Mouse (Mus musculus) megakaryocyte, embryonic 14.5 days (primary cell): ENCODE data around the gene Fos. TPM values are rescaled to one million over a fixed set of nuclear protein-coding genes. Genes with fewer than 3 reads are reported as not detected.
A peak's percentile ranks its signal among the peaks of the same experiment; 100 is the strongest.

Experiments used
- H3K27me3 ChIP-seq: replicated peaks from 2 replicates; pipeline ENCODE3; 2012; ENCODE audit warnings: inconsistent platforms
- H3K36me3 ChIP-seq: replicated peaks from 2 replicates; pipeline ENCODE3; 2012; ENCODE audit warnings: low read length, inconsistent platforms, mixed read lengths
- H3K4me1 ChIP-seq: 2 replicates; pipeline ENCODE4 v1.6.1; 2012; ENCODE audit warnings: inconsistent platforms
- H3K4me3 ChIP-seq: replicated peaks from 2 replicates; pipeline ENCODE3; 2012; ENCODE audit warnings: moderate library complexity, mild to moderate bottlenecking, inconsistent platforms
- H3K9me3 ChIP-seq: 2 replicates; pipeline ENCODE4 v1.6.1; 2012; ENCODE audit warnings: inconsistent platforms
- FLI1 ChIP-seq: IDR thresholded peaks from 2 replicates; pipeline ENCODE4 v1.6.1; 2012; ENCODE audit warnings: low read length, inconsistent platforms, mixed read lengths
- GATA1 ChIP-seq: IDR thresholded peaks from 3 replicates; pipeline ENCODE4 v1.6.1; 2012; ENCODE audit warnings: mixed read lengths, low read length, inconsistent platforms, borderline replicate concordance
- polyA plus RNA-seq: library from polyadenylated mRNA; stranded (reverse); fragments of >175 nt; gene quantifications from 2 replicates; pipeline ENCODE4 v1.2.3, GENCODE M21; 2012; ENCODE audit warnings: low replicate concordance; ENCODE audit not compliant: insufficient read depth

Fos gene
- polyA plus RNA-seq, 1 experiment, result 223 TPM

- no peaks in the 10 kb centered on the region for H3K36me3 ChIP-seq
- H3K27me3 ChIP-seq, result peaks cover 47% of the 10 kb centered on the region
- H3K4me1 ChIP-seq, result peaks cover 13% of the 10 kb centered on the region
- no peaks in the 10 kb centered on the region for H3K9me3 ChIP-seq
- H3K4me3 ChIP-seq, result no peak overlapping the region
- TF ChIP-seq FLI1, result no peak
- TF ChIP-seq GATA1, result no peak
Measured at GRCm38 (mm10) chr12:85443456-85443855, 30.2 kb upstream of the Fos start.

- peaks cover 41% of the 10 kb centered on the region for H3K27me3 ChIP-seq
- no peaks in the 10 kb centered on the region for H3K9me3 ChIP-seq
- no peaks in the 10 kb centered on the region for H3K36me3 ChIP-seq
- TF ChIP-seq FLI1 (no peak), GATA1 (no peak)
- peaks cover 13% of the 10 kb centered on the region for H3K4me1 ChIP-seq
- H3K4me3 ChIP-seq, result peak overlapping the region; percentile 87
Measured at GRCm38 (mm10) chr12:85444646-85445045, 29.0 kb upstream of the Fos start.

GRCm38 (mm10) chr12:85447009-85447408, 26.7 kb upstream of the Fos start:
- H3K27me3 ChIP-seq, result peaks cover 42% of the 10 kb centered on the region
- no peak for TF ChIP-seq FLI1
- TF ChIP-seq GATA1, result no peak

GRCm38 (mm10) chr12:85447490-85447889, 26.2 kb upstream of the Fos start:
- Histone ChIP-seq H3K36me3 (no peaks in the 10 kb centered on the region), H3K4me3 (no peak overlapping the region), H3K9me3 (no peaks in the 10 kb centered on the region), H3K4me1 (peaks cover 25% of the 10 kb centered on the region), H3K27me3 (peaks cover 43% of the 10 kb centered on the region)
- TF ChIP-seq FLI1, result no peak
- no peak for TF ChIP-seq GATA1

More at GRCm38 (mm10) chr12:85447009-85447408, 26.7 kb upstream of the Fos start:
- H3K4me3 ChIP-seq, result no peak overlapping the region
- H3K36me3 ChIP-seq, result no peaks in the 10 kb centered on the region
- H3K9me3 ChIP-seq, result no peaks in the 10 kb centered on the region
- H3K4me1 ChIP-seq, result peaks cover 20% of the 10 kb centered on the region

- Histone ChIP-seq H3K9me3 (no peaks in the 10 kb centered on the region), H3K36me3 (no peaks in the 10 kb centered on the region), H3K4me1 (peaks cover 30% of the 10 kb centered on the region), H3K4me3 (no peak overlapping the region), H3K27me3 (peaks cover 54% of the 10 kb centered on the region)
- TF ChIP-seq FLI1 (no peak), GATA1 (no peak)
Measured at GRCm38 (mm10) chr12:85449478-85449877, 24.2 kb upstream of the Fos start.

GRCm38 (mm10) chr12:85451693-85452491, 21.8 kb upstream of the Fos start:
- H3K9me3 ChIP-seq, result no peaks in the 10 kb centered on the region
- H3K27me3 ChIP-seq, result peaks cover 43% of the 10 kb centered on the region
- H3K4me3 ChIP-seq, result no peak overlapping the region
- H3K36me3 ChIP-seq, result no peaks in the 10 kb centered on the region
- TF ChIP-seq GATA1 (no peak), FLI1 (no peak)
- H3K4me1 ChIP-seq, result peaks cover 44% of the 10 kb centered on the region

- H3K9me3 ChIP-seq, result peaks cover 15% of the 10 kb centered on the region
- peaks cover 53% of the 10 kb centered on the region for H3K4me1 ChIP-seq
- TF ChIP-seq FLI1 (no peak), GATA1 (no peak)
- H3K4me3 ChIP-seq, result peak overlapping the region; percentile 94
- no peaks in the 10 kb centered on the region for H3K36me3 ChIP-seq
- H3K27me3 ChIP-seq, result peaks cover 35% of the 10 kb centered on the region
Measured at GRCm38 (mm10) chr12:85455065-85456058, 18.3 kb upstream of the Fos start.

GRCm38 (mm10) chr12:85456276-85456675, 17.4 kb upstream of the Fos start:
- peaks cover 53% of the 10 kb centered on the region for H3K4me1 ChIP-seq
- no peak overlapping the region for H3K4me3 ChIP-seq
- TF ChIP-seq GATA1 (no peak), FLI1 (no peak)
- peaks cover 15% of the 10 kb centered on the region for H3K9me3 ChIP-seq
- H3K27me3 ChIP-seq, result peaks cover 35% of the 10 kb centered on the region
- no peaks in the 10 kb centered on the region for H3K36me3 ChIP-seq

- Histone ChIP-seq H3K4me1 (peaks cover 50% of the 10 kb centered on the region), H3K9me3 (peaks cover 15% of the 10 kb centered on the region), H3K4me3 (no peak overlapping the region), H3K27me3 (peaks cover 38% of the 10 kb centered on the region), H3K36me3 (no peaks in the 10 kb centered on the region)
- TF ChIP-seq GATA1, result no peak
- no peak for TF ChIP-seq FLI1
Measured at GRCm38 (mm10) chr12:85456966-85457505, 16.7 kb upstream of the Fos start.
